Mouse (Mus musculus): ENCODE measurements around the gene Sash1.

GRCm38 (mm10) chr10:8928775-8929647 lies 43.1 kb upstream of the Sash1 start:
- TF ChIP-seq CTCF (IDR thresholded peaks at IDR 0.05; ENCODE audit: control insufficient read depth, insufficient read depth, low read length): no peak
- TF ChIP-seq POLR2A (IDR thresholded peaks at IDR 0.05; ENCODE audit: borderline replicate concordance, control insufficient read depth, low read depth, low read length): no peak

Measured in bone marrow, adult 2 months (tissue).